Mouse (Mus musculus) megakaryocyte, embryonic 14.5 days (primary cell): ENCODE measurements around the gene Pla2g2c. TPM values are rescaled to one million over a fixed set of nuclear protein-coding genes. Genes with fewer than 3 reads are reported as not detected.

Experiments used
- H3K27me3 ChIP-seq: replicated peaks from 2 replicates; pipeline ENCODE3; 2012; ENCODE audit warnings: inconsistent platforms
- H3K36me3 ChIP-seq: replicated peaks from 2 replicates; pipeline ENCODE3; 2012; ENCODE audit warnings: low read length, inconsistent platforms, mixed read lengths
- H3K4me1 ChIP-seq: 2 replicates; pipeline ENCODE4 v1.6.1; 2012; ENCODE audit warnings: inconsistent platforms
- H3K4me3 ChIP-seq: replicated peaks from 2 replicates; pipeline ENCODE3; 2012; ENCODE audit warnings: moderate library complexity, mild to moderate bottlenecking, inconsistent platforms
- H3K9me3 ChIP-seq: 2 replicates; pipeline ENCODE4 v1.6.1; 2012; ENCODE audit warnings: inconsistent platforms
- FLI1 ChIP-seq: IDR thresholded peaks from 2 replicates; pipeline ENCODE4 v1.6.1; 2012; ENCODE audit warnings: low read length, inconsistent platforms, mixed read lengths
- GATA1 ChIP-seq: IDR thresholded peaks from 3 replicates; pipeline ENCODE4 v1.6.1; 2012; ENCODE audit warnings: mixed read lengths, low read length, inconsistent platforms, borderline replicate concordance
- polyA plus RNA-seq: library from polyadenylated mRNA; stranded (reverse); fragments of >175 nt; gene quantifications from 2 replicates; pipeline ENCODE4 v1.2.3, GENCODE M21; 2012; ENCODE audit warnings: low replicate concordance; ENCODE audit not compliant: insufficient read depth

Gene Pla2g2c
- polyA plus RNA-seq: not detected in 2 replicates

GRCm38 (mm10) chr4:138724354-138725126 is at the start of gene Pla2g2c:
TSS of gene Pla2g2c (plus strand) at chr4:138724792.
- Histone ChIP-seq H3K27me3 (peaks cover 96% of the 10 kb centered on the region), H3K4me3 (no peak within 1 kb of the TSS), H3K9me3 (peaks cover 23% of the 10 kb centered on the region), H3K36me3 (no peaks in the 10 kb centered on the region), H3K4me1 (peaks cover 22% of the 10 kb centered on the region)
- TF ChIP-seq FLI1: no peak
- TF ChIP-seq GATA1: no peak

- TF ChIP-seq GATA1 (no peak), FLI1 (no peak)
- Histone ChIP-seq H3K9me3 (0 out of 2 replicates have a peak, but pooled peaks cover 5% of the 10 kb centered on the region), H3K4me1 (no peaks in the 10 kb centered on the region), H3K27me3 (peaks cover 37% of the 10 kb centered on the region), H3K4me3 (no peak overlapping the region), H3K36me3 (no peaks in the 10 kb centered on the region)
These were observed 48.1 kb upstream of the Pla2g2c start for GRCm38 (mm10) chr4:138676480-138676879.

GRCm38 (mm10) chr4:138677579-138677978 is 47.0 kb upstream of the Pla2g2c start:
- H3K4me1 ChIP-seq: no peaks in the 10 kb centered on the region
- TF ChIP-seq FLI1: no peak
- no peak for TF ChIP-seq GATA1
- H3K27me3 ChIP-seq: peaks cover 34% of the 10 kb centered on the region
- no peak overlapping the region for H3K4me3 ChIP-seq
- peaks cover 9% of the 10 kb centered on the region; the same call in 1 of the 2 replicates for H3K9me3 ChIP-seq
- no peaks in the 10 kb centered on the region for H3K36me3 ChIP-seq

GRCm38 (mm10) chr4:138680124-138680523 is 44.5 kb upstream of the Pla2g2c start:
- Histone ChIP-seq H3K4me3 (no peak overlapping the region), H3K4me1 (no peaks in the 10 kb centered on the region), H3K27me3 (peaks cover 31% of the 10 kb centered on the region), H3K9me3 (peaks cover 9% of the 10 kb centered on the region; the same call in 1 of the 2 replicates), H3K36me3 (no peaks in the 10 kb centered on the region)
- TF ChIP-seq FLI1 (no peak), GATA1 (no peak)

- H3K36me3 ChIP-seq: no peaks in the 10 kb centered on the region
- peaks cover 27% of the 10 kb centered on the region for H3K27me3 ChIP-seq
- TF ChIP-seq FLI1 (no peak), GATA1 (no peak)
- H3K4me3 ChIP-seq: no peak overlapping the region
- no peaks in the 10 kb centered on the region for H3K4me1 ChIP-seq
- H3K9me3 ChIP-seq: peaks cover 4% of the 10 kb centered on the region; the same call in 1 of the 2 replicates
These were observed 41.8 kb upstream of the Pla2g2c start for GRCm38 (mm10) chr4:138682760-138683159.

- Histone ChIP-seq H3K27me3 (peaks cover 51% of the 10 kb centered on the region), H3K36me3 (no peaks in the 10 kb centered on the region), H3K4me3 (no peak overlapping the region), H3K9me3 (peaks cover 4% of the 10 kb centered on the region; the same call in 1 of the 2 replicates), H3K4me1 (no peaks in the 10 kb centered on the region)
- no peak for TF ChIP-seq FLI1
- TF ChIP-seq GATA1: no peak
These were observed 38.8 kb upstream of the Pla2g2c start for GRCm38 (mm10) chr4:138685813-138686212.

- Histone ChIP-seq H3K27me3 (peaks cover 76% of the 10 kb centered on the region), H3K4me1 (no peaks in the 10 kb centered on the region), H3K4me3 (no peak overlapping the region), H3K9me3 (no peaks in the 10 kb centered on the region), H3K36me3 (no peaks in the 10 kb centered on the region)
- TF ChIP-seq GATA1 (no peak), FLI1 (no peak)
These were observed 35.5 kb upstream of the Pla2g2c start for GRCm38 (mm10) chr4:138689094-138689512.

GRCm38 (mm10) chr4:138690561-138690960 is 34.0 kb upstream of the Pla2g2c start:
- H3K36me3 ChIP-seq: no peaks in the 10 kb centered on the region
- peaks cover 75% of the 10 kb centered on the region for H3K27me3 ChIP-seq
- H3K9me3 ChIP-seq: no peaks in the 10 kb centered on the region
- TF ChIP-seq GATA1 (no peak), FLI1 (no peak)
- H3K4me1 ChIP-seq: no peaks in the 10 kb centered on the region
- no peak overlapping the region for H3K4me3 ChIP-seq

GRCm38 (mm10) chr4:138691443-138692181 is 33.0 kb upstream of the Pla2g2c start:
- H3K27me3 ChIP-seq: peaks cover 75% of the 10 kb centered on the region
- no peak for TF ChIP-seq GATA1
- H3K36me3 ChIP-seq: no peaks in the 10 kb centered on the region

GRCm38 (mm10) chr4:138693043-138693692 is 31.4 kb upstream of the Pla2g2c start:
- Histone ChIP-seq H3K36me3 (no peaks in the 10 kb centered on the region), H3K4me1 (no peaks in the 10 kb centered on the region), H3K9me3 (no peaks in the 10 kb centered on the region), H3K27me3 (peaks cover 77% of the 10 kb centered on the region), H3K4me3 (no peak overlapping the region)
- TF ChIP-seq GATA1: no peak
- TF ChIP-seq FLI1: no peak

More at GRCm38 (mm10) chr4:138691443-138692181, 33.0 kb upstream of the Pla2g2c start:
- no peaks in the 10 kb centered on the region for H3K9me3 ChIP-seq
- no peak overlapping the region for H3K4me3 ChIP-seq
- H3K4me1 ChIP-seq: no peaks in the 10 kb centered on the region
